Mouse (Mus musculus): Measurements from ENCODE around the gene Ccdc148.

The Ccdc148 gene

DNA sequence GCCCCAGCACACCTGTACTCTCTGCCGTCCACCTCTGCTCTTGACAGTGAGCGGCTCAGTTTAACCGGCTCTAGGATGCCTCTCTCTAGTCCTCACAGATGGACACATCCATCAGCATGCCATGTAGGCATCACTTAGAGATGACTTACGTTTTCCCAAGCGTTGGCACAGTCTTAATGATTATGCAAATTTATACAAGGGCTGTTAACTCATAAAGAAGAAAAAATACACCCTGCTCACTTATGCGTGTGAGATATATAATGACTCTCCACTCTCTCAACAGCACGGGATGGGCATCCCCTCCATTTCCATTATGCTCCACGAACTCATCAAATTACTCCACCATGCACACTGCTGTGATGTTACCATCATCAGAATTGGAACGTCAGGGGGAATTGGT, 386.6 kb downstream of the Ccdc148 start:
- DNase-seq: no peak

Measured in right cerebral cortex, adult 18-20 months (tissue).